Mouse (Mus musculus) bone marrow macrophage, adult 2 months (primary cell): ENCODE results near the gene Dnah8.

Experiments
- CTCF ChIP-seq: IDR thresholded peaks from 2 replicates; pipeline ENCODE4 v1.5.1; 2012; ENCODE audit warnings: low read depth, mild to moderate bottlenecking, low read length, moderate library complexity
- POLR2A ChIP-seq: IDR thresholded peaks from 2 replicates; pipeline ENCODE4 v1.6.1; 2012; ENCODE audit warnings: mild to moderate bottlenecking, low read depth, low read length, borderline replicate concordance

- no peak for TF ChIP-seq CTCF
- no peak for TF ChIP-seq POLR2A
These were observed 277.5 kb downstream of the Dnah8 start, which contains the start of gene Glp1r for GRCm38 (mm10) chr17:30901627-30902026.
